Mouse (Mus musculus) heart, adult 9 months (tissue): ENCODE data around the gene Nprl3.
"Not testable (repeated sequence)": the region's sequence is repeated elsewhere in the genome, so short reads cannot be mapped to it uniquely, and the experiment has no call there.

Source experiments
- DNase-seq, 2 experiments: peaks; one replicate each; pipeline ENCODE4 v3.0.0; 2022; ENCODE audit warnings: low spot score in 2 of 2

Nprl3 gene

GRCm38 (mm10) chr11:32267188-32267884 is at the start of gene Nprl3:
Nprl3 (minus strand) TSS chr11:32267707.
- peak; percentile 95 to 96 for DNase-seq

- DNase-seq, result no peak
Measured at GRCm38 (mm10) chr11:32316009-32316408, 48.5 kb upstream of the Nprl3 start.

- DNase-seq, result no peak
Measured at GRCm38 (mm10) chr11:32309928-32310327, 42.4 kb upstream of the Nprl3 start.

DNA sequence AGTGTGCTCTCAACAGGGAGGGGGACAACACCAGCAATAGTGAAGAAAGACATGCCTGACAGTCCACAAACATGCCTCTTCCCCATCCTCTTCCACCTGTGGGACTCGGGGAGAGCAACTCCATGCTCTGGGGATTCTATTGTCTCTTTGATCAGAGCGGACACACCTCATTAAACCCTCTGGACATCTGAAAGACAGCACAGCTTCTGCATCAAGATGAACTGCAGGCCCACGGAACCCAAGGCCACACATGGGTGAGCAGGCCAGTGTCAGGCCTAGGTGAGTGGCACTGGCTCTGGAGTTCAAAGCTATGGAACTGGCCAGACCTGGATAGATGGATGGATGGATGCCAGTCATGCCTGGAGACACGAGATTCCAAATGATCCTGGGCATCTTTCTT is 41.9 kb upstream of the Nprl3 start:
- no peak for DNase-seq

DNA sequence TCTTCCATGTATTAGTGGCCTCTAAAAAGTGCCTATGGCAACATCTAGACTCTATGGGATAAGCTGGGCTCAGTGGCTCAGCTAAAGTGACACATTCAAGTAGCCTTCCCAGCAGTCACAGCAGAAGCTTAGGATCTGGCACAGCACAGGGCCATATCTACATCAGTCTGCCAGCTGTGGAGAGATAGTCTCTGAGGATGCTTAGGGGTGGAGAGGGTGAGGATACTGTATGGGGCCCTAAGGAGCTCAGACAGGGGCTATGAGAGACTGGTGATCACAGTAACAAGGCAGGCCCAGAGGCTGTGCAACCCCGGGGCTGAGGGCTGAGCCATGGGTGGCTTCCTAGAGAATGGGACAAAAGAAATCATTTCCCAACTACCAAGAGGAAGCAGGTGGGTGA is 39.5 kb upstream of the Nprl3 start:
- DNase-seq, result no peak

- no peak for DNase-seq
Measured at GRCm38 (mm10) chr11:32303455-32303854, 35.9 kb upstream of the Nprl3 start.

DNA sequence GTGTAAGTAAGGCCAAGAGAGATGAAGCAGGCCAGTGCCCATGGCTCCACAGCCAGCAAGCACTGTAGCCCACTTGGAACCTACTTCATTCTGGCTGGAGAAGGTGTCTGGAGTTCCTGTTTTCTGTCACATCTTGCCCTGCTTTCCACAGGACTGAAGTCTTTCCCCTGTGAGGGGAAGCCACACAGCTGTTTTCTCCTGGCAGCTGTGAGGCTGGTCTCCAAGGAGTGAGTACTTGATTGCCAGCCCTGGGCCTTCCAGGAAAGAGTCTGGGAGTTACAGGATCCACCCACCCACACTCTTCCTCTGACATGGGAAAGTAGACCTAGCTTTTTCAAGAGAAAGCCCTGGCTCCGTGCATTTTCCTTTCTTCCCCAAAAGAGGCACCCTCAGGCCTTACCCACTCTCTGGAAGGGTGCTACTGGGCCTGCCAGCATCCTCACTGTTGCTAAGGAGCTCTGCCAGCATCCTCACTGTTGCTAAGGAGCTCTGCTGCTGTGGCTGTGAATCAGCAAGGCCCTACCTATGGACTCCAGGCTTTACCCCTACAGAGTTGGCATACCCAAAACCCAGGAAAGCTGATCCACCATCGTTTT is 35.4 kb upstream of the Nprl3 start:
- peak; percentile 23 to 37 for DNase-seq

DNA sequence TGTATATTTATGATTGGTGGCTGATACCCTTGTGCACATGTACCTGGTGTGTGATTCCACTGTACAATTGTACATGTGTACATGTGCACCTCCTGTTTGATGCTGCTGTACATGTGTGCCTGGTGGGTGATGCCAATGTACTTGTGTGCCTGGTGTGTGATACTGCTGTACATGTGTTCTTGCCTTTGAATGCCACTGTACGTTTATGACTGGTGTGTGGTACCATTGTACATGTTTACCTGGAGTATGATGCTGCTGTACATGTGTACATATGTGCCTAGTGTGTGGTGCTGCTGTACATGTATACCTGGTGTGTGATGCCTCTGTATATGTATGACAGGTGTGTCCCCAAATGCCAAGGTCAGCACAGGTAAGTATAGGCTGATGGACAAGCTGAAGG is 34.0 kb upstream of the Nprl3 start:
- no peak for DNase-seq

GRCm38 (mm10) chr11:32300279-32301267 is 33.1 kb upstream of the Nprl3 start:
- no peak for DNase-seq

DNA sequence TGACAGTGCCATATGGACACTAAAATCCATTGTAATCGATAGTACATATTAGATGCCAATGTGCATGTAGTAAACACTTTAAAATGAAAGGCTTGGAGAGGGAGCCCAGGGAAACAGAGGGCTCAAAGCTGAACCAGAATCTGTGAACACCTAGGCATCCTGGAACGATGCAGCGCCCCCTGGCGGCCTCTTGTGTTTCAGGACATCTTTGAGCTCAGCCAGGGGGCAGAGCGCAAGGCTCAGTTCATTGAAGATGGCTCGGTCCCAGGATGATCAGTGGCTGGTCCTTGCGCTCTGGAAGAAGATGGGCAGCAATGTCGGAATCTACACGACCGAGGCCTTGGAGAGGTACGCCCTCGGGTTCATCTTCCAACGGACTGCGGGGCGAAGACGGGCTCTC is 32.4 kb upstream of the Nprl3 start, which contains the start of gene Hbq1a:
Hbq1a (plus strand) TSS at position 205 of the 400 bp plus-strand sequence.
- peak in 1 of 2 experiments; percentile 43 for DNase-seq

GRCm38 (mm10) chr11:32298532-32298918 is 31.0 kb upstream of the Nprl3 start:
- no peak for DNase-seq

- DNase-seq, result no peak
Measured at GRCm38 (mm10) chr11:32297866-32298531, 30.5 kb upstream of the Nprl3 start.

DNA sequence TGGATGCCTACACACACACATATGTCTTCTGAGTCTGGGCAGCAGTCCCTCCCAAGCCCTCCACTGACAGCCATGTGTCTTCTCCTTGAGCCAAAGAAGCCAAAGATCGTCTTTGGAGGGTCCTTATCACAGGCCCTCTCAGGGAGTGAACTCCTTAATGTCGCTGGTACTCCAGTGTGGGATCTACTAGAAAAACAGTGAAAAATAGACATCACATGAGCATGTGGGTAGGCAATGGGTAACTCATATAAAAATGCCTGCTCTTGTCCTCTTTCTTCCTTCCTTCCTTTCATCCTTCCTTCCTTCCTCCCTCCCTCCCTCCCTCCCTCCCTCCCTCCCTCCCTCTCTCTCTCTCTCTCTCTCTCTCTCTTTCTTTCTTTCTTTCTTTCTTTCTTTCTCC is 29.9 kb upstream of the Nprl3 start:
- not testable (repeated sequence) for DNase-seq

GRCm38 (mm10) chr11:32296203-32296602 is 28.7 kb upstream of the Nprl3 start, which contains the start of gene Hba-a2:
Hba-a2 (plus strand) TSS chr11:32296489.
- not testable (repeated sequence) for DNase-seq

GRCm38 (mm10) chr11:32293479-32293878 is 26.0 kb upstream of the Nprl3 start:
- DNase-seq, result not testable (repeated sequence)

DNA sequence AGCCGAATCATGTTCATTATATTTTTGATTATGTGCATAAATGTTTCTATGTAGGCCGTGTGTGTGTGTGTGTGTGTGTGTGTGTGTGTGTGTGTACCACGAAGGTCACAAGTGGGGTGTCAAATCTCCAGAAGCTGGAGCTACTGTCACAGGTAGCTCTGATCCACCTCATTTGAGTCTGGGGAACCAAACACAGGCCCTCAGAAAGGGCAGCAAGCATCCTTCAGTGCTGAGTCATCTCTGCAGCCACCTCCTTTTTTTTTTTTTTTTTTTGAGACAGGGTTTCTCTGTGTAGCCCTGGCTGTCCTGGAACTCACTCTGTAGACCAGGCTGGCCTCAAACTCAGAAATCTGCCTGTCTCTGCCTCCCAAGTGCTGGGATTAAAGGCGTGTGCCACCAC is 25.3 kb upstream of the Nprl3 start:
- not testable (repeated sequence) for DNase-seq

- DNase-seq, result no peak
Measured at GRCm38 (mm10) chr11:32287493-32287825, 20.0 kb upstream of the Nprl3 start.

DNA sequence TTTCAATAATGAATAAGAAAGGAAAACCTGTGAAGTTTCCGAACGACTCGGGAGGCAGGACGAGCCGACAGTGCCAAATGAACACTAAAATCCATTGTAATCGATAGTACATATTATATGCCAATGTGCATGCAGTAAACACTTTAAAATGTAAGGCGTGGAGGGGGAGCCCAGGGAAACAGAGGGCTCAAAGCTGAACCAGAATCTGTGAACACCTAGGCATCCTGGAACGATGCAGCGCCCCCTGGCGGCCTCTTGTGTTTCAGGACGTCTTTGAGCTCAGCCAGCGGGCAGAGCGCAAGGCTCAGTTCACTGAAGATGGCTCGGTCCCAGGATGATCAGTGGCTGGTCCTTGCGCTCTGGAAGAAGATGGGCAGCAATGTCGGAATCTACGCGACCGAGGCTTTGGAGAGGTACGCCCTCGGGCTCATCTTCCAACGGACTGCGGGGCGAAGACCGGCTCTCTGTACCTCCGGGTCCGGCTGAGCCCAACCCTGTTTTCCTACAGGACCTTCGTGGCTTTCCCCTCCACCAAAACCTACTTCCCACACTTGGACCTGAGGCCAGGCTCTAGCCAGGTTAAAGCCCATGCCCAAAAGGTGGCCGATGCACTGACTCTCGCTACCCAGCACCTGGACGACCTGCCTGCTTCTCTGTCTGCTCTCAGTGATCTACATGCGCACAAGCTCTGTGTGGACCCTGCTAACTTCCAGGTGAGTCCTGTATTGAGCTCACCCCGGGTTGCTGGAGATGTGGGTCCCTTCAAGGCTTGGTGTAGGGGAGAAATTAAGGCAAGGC is 19.4 kb upstream of the Nprl3 start, which contains the start of gene Hbq1b:
Hbq1b (plus strand) TSS at position 271 of the 798 bp plus-strand sequence.
- DNase-seq, result peak; percentile 32 to 71

- not testable (repeated sequence) for DNase-seq
Measured at GRCm38 (mm10) chr11:32285887-32286286, 18.4 kb upstream of the Nprl3 start.

- DNase-seq, result no peak
Measured at GRCm38 (mm10) chr11:32285031-32285775, 17.7 kb upstream of the Nprl3 start.
